Mouse (Mus musculus): ENCODE measurements at regions not wholly inside any gene's neighbourhood (a gene's known extent, or its start where the extent isn't known, plus 50 kb on each side); places are given as distances from the start of the nearest gene placed in this dataset.
A peak's percentile ranks its signal among the peaks of the same experiment; 100 is the strongest.

GRCm38 (mm10) chr16:83698181-83698580, 816.7 kb upstream of the A730009L09Rik start:
- peak; percentile 39 for DNase-seq (ENCODE audit: low read depth, low spot score)

- no peak for DNase-seq (ENCODE audit: low read depth, low spot score)
Observed at GRCm38 (mm10) chr16:83702659-83703058, 812.3 kb upstream of the A730009L09Rik start.

All from brain, adult 2 months (tissue).